Mouse (Mus musculus) midbrain, embryonic 13.5 days (tissue): ENCODE data around the gene Fam129c. TPM values are rescaled to one million over a fixed set of nuclear protein-coding genes. Genes with fewer than 3 reads are reported as not detected.

ENCODE experiments used
- ATAC-seq: fragments of 200-750 bp; cut with Nextera tagmentation; 2 replicates; pipeline ENCODE4 v1.8.0; 2017; ENCODE audit warnings: mild to moderate bottlenecking, moderate TSS enrichment, moderate library complexity
- H3K27ac ChIP-seq: fragments of 300-500 bp; sonication (generic); 2 replicates; pipeline ENCODE4 v1.5.1; 2015; ENCODE audit warnings: inconsistent platforms, mild to moderate bottlenecking, moderate library complexity
- H3K27me3 ChIP-seq: fragments of 300-500 bp; sonication (generic); 2 replicates; pipeline ENCODE4 v1.6.1; 2015; ENCODE audit warnings: mild to moderate bottlenecking, inconsistent platforms
- H3K36me3 ChIP-seq: fragments of 300-500 bp; sonication (generic); 2 replicates; pipeline ENCODE4 v1.6.1; 2015; ENCODE audit warnings: mild to moderate bottlenecking, inconsistent platforms
- H3K4me1 ChIP-seq: fragments of 300-500 bp; sonication (generic); replicated peaks from 2 replicates; pipeline ENCODE4 v1.6.1; 2015; ENCODE audit warnings: inconsistent platforms
- H3K4me2 ChIP-seq: fragments of 300-500 bp; sonication (generic); replicated peaks from 2 replicates; pipeline ENCODE4 v1.6.1; 2015; ENCODE audit warnings: moderate library complexity, mild to moderate bottlenecking, inconsistent platforms
- H3K4me3 ChIP-seq: fragments of 300-500 bp; sonication (generic); replicated peaks from 2 replicates; pipeline ENCODE4 v1.5.1; 2015; ENCODE audit warnings: mild to moderate bottlenecking, inconsistent platforms
- H3K9ac ChIP-seq: fragments of 300-500 bp; sonication (generic); replicated peaks from 2 replicates; pipeline ENCODE4 v1.6.1; 2015; ENCODE audit warnings: mild to moderate bottlenecking, inconsistent platforms
- H3K9me3 ChIP-seq: fragments of 300-500 bp; sonication (generic); 2 replicates; pipeline ENCODE4 v1.6.1; 2016; ENCODE audit warnings: mild to moderate bottlenecking, inconsistent platforms
- WGBS: fragments of 180-500 bp; shearing (Covaris S2); methylation state at CpG from one replicate; pipeline ENCODE4 v1.1.7; 2015; 5-methylcytosine and 5-hydroxymethylcytosine counted together
- polyA plus RNA-seq: library from polyadenylated mRNA; unstranded; fragments of >200 nt; fragmentation: Nextera tagmentation; extraction: Ambion mirVana; gene quantifications from 2 replicates; pipeline ENCODE4 v1.2.1, GENCODE M21; 2015

The Fam129c gene
- polyA plus RNA-seq, 1 experiment from 2014 or later, result 7.5 TPM

GRCm38 (mm10) chr8:71596384-71596783 is 1.1 kb upstream of the Fam129c start:
- ATAC-seq, result no peak
- 0 out of 2 replicates have a peak overlapping the region, but pooled peaks have one; percentile 25 for H3K4me2 ChIP-seq
- peaks cover 20% of the 10 kb centered on the region for H3K36me3 ChIP-seq
- no peak overlapping the region for H3K4me3 ChIP-seq
- H3K27ac ChIP-seq, result no peak overlapping the region
- H3K9me3 ChIP-seq, result no peaks in the 10 kb centered on the region
- WGBS, result 65% methylated on average over 6 of the region's 6 CpGs
- H3K27me3 ChIP-seq, result peaks cover 19% of the 10 kb centered on the region
- peaks cover 29% of the 10 kb centered on the region for H3K4me1 ChIP-seq
- H3K9ac ChIP-seq, result no peak overlapping the region

- ATAC-seq, result no peak
- no peak overlapping the region for H3K9ac ChIP-seq
- no peak overlapping the region for H3K27ac ChIP-seq
- no peak overlapping the region for H3K4me2 ChIP-seq
- no peak overlapping the region for H3K4me3 ChIP-seq
- H3K9me3 ChIP-seq, result no peaks in the 10 kb centered on the region
- H3K36me3 ChIP-seq, result peaks cover 20% of the 10 kb centered on the region
- WGBS, result 84% methylated on average over 4 of the region's 4 CpGs
- H3K4me1 ChIP-seq, result peaks cover 28% of the 10 kb centered on the region
- H3K27me3 ChIP-seq, result peaks cover 24% of the 10 kb centered on the region
Measured at GRCm38 (mm10) chr8:71596798-71597197, 650 bp upstream of the Fam129c start.

GRCm38 (mm10) chr8:71598375-71598774 is 927 bp downstream of the Fam129c start:
- Histone ChIP-seq H3K4me1 (peaks cover 34% of the 10 kb centered on the region), H3K9ac (no peak overlapping the region), H3K4me3 (no peak overlapping the region), H3K36me3 (peaks cover 20% of the 10 kb centered on the region), H3K27ac (no peak overlapping the region), H3K4me2 (no peak overlapping the region), H3K27me3 (peaks cover 39% of the 10 kb centered on the region), H3K9me3 (no peaks in the 10 kb centered on the region)
- ATAC-seq, result no peak

GRCm38 (mm10) chr8:71598841-71599240 is 1.4 kb downstream of the Fam129c start:
- H3K9me3 ChIP-seq, result no peaks in the 10 kb centered on the region
- no peak overlapping the region for H3K4me3 ChIP-seq
- H3K4me1 ChIP-seq, result peaks cover 32% of the 10 kb centered on the region
- peaks cover 20% of the 10 kb centered on the region for H3K36me3 ChIP-seq
- no peak for ATAC-seq
- H3K9ac ChIP-seq, result no peak overlapping the region
- no peak overlapping the region for H3K4me2 ChIP-seq
- H3K27me3 ChIP-seq, result peaks cover 44% of the 10 kb centered on the region
- 92% methylated on average over 5 of the region's 5 CpGs for WGBS
- no peak overlapping the region for H3K27ac ChIP-seq

- Histone ChIP-seq H3K36me3 (peaks cover 12% of the 10 kb centered on the region), H3K4me2 (peak overlapping the region; percentile 52), H3K27ac (no peak overlapping the region), H3K9me3 (no peaks in the 10 kb centered on the region), H3K4me3 (peak overlapping the region; percentile 35), H3K9ac (peak overlapping the region; percentile 57), H3K4me1 (peaks cover 18% of the 10 kb centered on the region), H3K27me3 (peaks cover 54% of the 10 kb centered on the region)
- ATAC-seq, result peak; percentile 55
- WGBS, result 3% methylated on average over 63 of the region's 65 CpGs
Measured at GRCm38 (mm10) chr8:71601939-71602665, 4.7 kb downstream of the Fam129c start.

GRCm38 (mm10) chr8:71602666-71603334 is 5.4 kb downstream of the Fam129c start:
- peaks cover 12% of the 10 kb centered on the region for H3K36me3 ChIP-seq
- H3K9ac ChIP-seq, result peak overlapping the region; percentile 57
- under 1% methylated on average over 32 of the region's 32 CpGs for WGBS
- H3K27ac ChIP-seq, result no peak overlapping the region
- peak; percentile 70 for ATAC-seq
- H3K9me3 ChIP-seq, result no peaks in the 10 kb centered on the region
- H3K27me3 ChIP-seq, result peaks cover 54% of the 10 kb centered on the region
- H3K4me3 ChIP-seq, result peak overlapping the region; percentile 35
- peaks cover 18% of the 10 kb centered on the region for H3K4me1 ChIP-seq
- peak overlapping the region; percentile 52 for H3K4me2 ChIP-seq

- Histone ChIP-seq H3K9me3 (no peaks in the 10 kb centered on the region), H3K4me2 (no peak overlapping the region), H3K4me1 (peaks cover 18% of the 10 kb centered on the region), H3K27ac (no peak overlapping the region), H3K36me3 (peaks cover 11% of the 10 kb centered on the region), H3K9ac (no peak overlapping the region), H3K4me3 (no peak overlapping the region), H3K27me3 (peaks cover 54% of the 10 kb centered on the region)
- WGBS, result 62% methylated on average over 7 of the region's 7 CpGs
- no peak for ATAC-seq
Measured at GRCm38 (mm10) chr8:71604021-71604420, 6.6 kb downstream of the Fam129c start.

GRCm38 (mm10) chr8:71610822-71611651 is 13.6 kb downstream of the Fam129c start, which contains the start of gene Colgalt1:
Gene Colgalt1 (plus strand): TSS chr8:71610998.
- under 1% methylated on average over 82 of the region's 82 CpGs for WGBS
- no peaks in the 10 kb centered on the region for H3K9me3 ChIP-seq
- peak within 1 kb of the TSS; percentile 91 for H3K27ac ChIP-seq
- peaks cover 13% of the 10 kb centered on the region for H3K4me1 ChIP-seq
- H3K4me3 ChIP-seq, result peak within 1 kb of the TSS; percentile 94
- H3K36me3 ChIP-seq, result peaks cover 29% of the 10 kb centered on the region
- H3K9ac ChIP-seq, result peak within 1 kb of the TSS; percentile 86
- H3K27me3 ChIP-seq, result no peaks in the 10 kb centered on the region
- ATAC-seq, result peak; percentile 100
- H3K4me2 ChIP-seq, result peak within 1 kb of the TSS; percentile 87

- Histone ChIP-seq H3K9ac (peak overlapping the region; percentile 86), H3K4me3 (peak overlapping the region; percentile 94), H3K4me2 (peak overlapping the region; percentile 87), H3K4me1 (peaks cover 13% of the 10 kb centered on the region), H3K36me3 (peaks cover 40% of the 10 kb centered on the region), H3K9me3 (no peaks in the 10 kb centered on the region), H3K27me3 (no peaks in the 10 kb centered on the region), H3K27ac (no peak overlapping the region)
- no peak for ATAC-seq
- WGBS, result 33% methylated on average over 5 of the region's 5 CpGs
Measured at GRCm38 (mm10) chr8:71612141-71612540, 14.7 kb downstream of the Fam129c start.

- Histone ChIP-seq H3K9ac (no peak overlapping the region), H3K4me3 (no peak overlapping the region), H3K36me3 (peaks cover 52% of the 10 kb centered on the region), H3K9me3 (no peaks in the 10 kb centered on the region), H3K4me1 (peaks cover 13% of the 10 kb centered on the region), H3K27me3 (no peaks in the 10 kb centered on the region), H3K4me2 (no peak overlapping the region), H3K27ac (no peak overlapping the region)
- no peak for ATAC-seq
- 79% methylated on average over 4 of the region's 4 CpGs for WGBS
Measured at GRCm38 (mm10) chr8:71613418-71613817, 16.0 kb downstream of the Fam129c start.

GRCm38 (mm10) chr8:71619786-71620185 is 22.3 kb downstream of the Fam129c start:
- no peak for ATAC-seq
- H3K9ac ChIP-seq, result no peak overlapping the region
- 93% methylated on average over 2 of the region's 2 CpGs for WGBS
- no peaks in the 10 kb centered on the region for H3K4me1 ChIP-seq
- no peaks in the 10 kb centered on the region for H3K27me3 ChIP-seq
- no peak overlapping the region for H3K4me2 ChIP-seq
- H3K4me3 ChIP-seq, result no peak overlapping the region
- peaks cover 97% of the 10 kb centered on the region for H3K36me3 ChIP-seq
- no peak overlapping the region for H3K27ac ChIP-seq
- H3K9me3 ChIP-seq, result no peaks in the 10 kb centered on the region

GRCm38 (mm10) chr8:71625088-71625487 is 27.6 kb downstream of the Fam129c start:
- H3K9ac ChIP-seq, result no peak overlapping the region
- H3K4me2 ChIP-seq, result no peak overlapping the region
- no peak for ATAC-seq
- no peaks in the 10 kb centered on the region for H3K9me3 ChIP-seq
- no peak overlapping the region for H3K4me3 ChIP-seq
- H3K36me3 ChIP-seq, result peaks cover 52% of the 10 kb centered on the region
- H3K27me3 ChIP-seq, result peaks cover 8% of the 10 kb centered on the region
- no peak overlapping the region for H3K27ac ChIP-seq
- H3K4me1 ChIP-seq, result peaks cover 17% of the 10 kb centered on the region
- 84% methylated on average over 1 of the region's 1 CpGs for WGBS
